Mouse (Mus musculus) erythroid progenitor cell, adult 5-6 weeks (primary cell): ENCODE results near the gene Atp6v0d1. TPM values are rescaled to one million over a fixed set of nuclear protein-coding genes. Genes with fewer than 3 reads are reported as not detected.
"Not testable (repeated sequence)": the region's sequence is repeated elsewhere in the genome, so short reads cannot be mapped to it uniquely, and the experiment has no call there.

Experiments
- ATAC-seq: replicated peaks from 2 replicates; pipeline ENCODE4 v1.8.0; 2016; ENCODE audit warnings: moderate number of reproducible peaks, mild to moderate bottlenecking, moderate TSS enrichment, inconsistent platforms; ENCODE audit not compliant: poor library complexity, low FRiP score, severe bottlenecking
- total RNA-seq, 2 experiments: library from RNA; stranded (forward) in 1 of 2; stranded (reverse) in 1 of 2; fragments of 150-400 nt in 1 of 2; fragments of 186-747, 209-891 nt in 1 of 2; gene quantifications; 2 replicates each; pipeline versions ENCODE4 v1.2.3 to v1.2.4; 2015 to 2017; ENCODE audit warnings: low replicate concordance in 2 of 2

The Atp6v0d1 gene
- total RNA-seq, 2 experiments from 2014 or later = 31.3 to 109 TPM

- ATAC-seq = 0 out of 2 replicates have a peak, but pooled peaks have one; percentile 52
Measured at GRCm38 (mm10) chr8:105579719-105580118, 13.9 kb upstream of the Atp6v0d1 start.

GRCm38 (mm10) chr8:105575538-105575937 lies 9.7 kb upstream of the Atp6v0d1 start:
- ATAC-seq = no peak

- ATAC-seq = no peak
Measured at GRCm38 (mm10) chr8:105574741-105575140, 8.9 kb upstream of the Atp6v0d1 start.

DNA sequence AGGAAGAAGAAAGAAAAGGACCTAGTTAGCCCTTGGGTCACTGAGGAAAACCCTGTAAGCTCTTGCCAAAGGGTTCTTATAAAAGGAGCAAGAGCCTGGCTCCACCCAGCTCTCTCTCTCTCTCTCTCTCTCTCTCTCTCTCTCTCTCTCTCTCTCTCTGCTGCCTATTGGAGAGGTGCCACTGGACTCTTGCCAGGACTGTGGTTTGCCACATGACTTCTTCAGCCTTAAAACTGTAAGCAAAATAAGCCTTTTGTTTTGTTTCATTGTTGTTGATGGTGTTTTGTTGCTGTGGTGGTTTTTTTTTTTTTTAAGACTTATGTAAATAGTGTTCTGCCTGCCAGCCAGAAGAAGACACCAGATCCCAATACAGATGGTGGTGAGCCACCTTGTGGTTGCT lies 7.6 kb upstream of the Atp6v0d1 start:
- no peak for ATAC-seq

GRCm38 (mm10) chr8:105571810-105572209 lies 6.0 kb upstream of the Atp6v0d1 start:
- ATAC-seq = no peak

DNA sequence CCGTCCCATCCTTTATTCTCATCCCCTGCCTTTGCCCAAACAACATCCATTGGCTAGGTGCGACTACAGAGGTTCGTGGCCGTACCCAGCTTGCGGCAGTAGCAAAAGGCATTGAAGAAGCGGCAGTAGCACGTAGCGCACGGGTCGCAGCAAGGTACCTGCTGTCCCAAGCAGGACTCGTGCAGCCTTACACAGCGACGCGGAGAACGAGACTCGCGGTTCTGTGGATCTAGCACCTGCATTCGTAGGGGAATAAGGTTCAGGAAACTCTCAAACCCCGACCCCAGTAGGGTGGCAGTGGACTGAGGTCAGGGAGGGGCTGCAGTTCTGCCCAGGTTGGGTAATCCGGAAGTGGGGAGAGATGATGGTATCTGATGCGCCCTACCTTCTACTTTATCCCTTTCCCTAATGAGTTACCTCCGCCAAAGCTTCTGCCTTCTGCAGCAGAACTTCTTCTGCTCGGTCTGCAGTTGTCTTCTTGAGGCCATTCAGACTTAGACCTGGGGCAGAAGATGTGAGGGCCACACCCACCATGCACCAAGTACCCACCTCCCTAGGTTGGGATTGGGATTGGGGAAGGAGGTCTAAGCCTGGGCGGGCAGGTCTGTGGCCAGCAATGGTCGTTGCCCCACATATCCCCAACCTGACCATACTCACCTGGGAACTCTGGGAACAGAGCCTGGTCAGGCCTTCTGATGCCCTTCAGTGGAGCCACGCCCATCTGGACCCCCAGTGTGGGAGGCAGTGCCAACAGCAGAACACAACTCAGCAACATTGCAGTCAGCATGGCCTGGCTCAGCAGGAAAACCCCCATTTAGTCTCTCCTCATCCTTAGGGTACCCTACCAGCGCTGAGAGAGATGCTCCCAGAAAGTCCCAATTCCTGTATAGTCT lies 1.1 kb upstream of the Atp6v0d1 start:
- peak; percentile 20 for ATAC-seq

DNA sequence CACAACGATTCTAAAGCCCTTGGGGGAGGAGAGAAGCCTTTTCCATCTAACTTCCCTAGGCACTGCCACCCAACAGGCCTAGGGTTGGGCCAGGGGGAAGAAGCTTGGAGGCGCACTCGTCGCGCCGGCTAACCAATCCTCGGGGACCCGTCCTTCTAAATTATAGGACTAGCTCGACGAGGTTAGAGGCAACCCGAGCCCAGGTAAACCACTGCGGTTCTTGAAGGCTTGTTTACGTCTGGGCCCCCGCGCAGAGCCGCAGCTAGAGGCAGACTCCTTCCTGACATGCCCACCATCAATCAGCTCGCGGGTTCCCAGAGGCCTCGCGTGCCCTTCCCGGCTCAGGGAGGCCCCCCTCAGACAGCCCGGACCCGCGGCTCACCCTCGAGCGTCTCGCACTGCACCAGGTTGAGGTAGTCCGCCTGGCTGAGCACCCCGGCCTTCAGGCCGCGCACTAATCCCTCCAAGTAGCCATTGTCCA lies 406 bp downstream of the Atp6v0d1 start:
- peak; percentile 41 for ATAC-seq

GRCm38 (mm10) chr8:105564573-105565229 lies 1.1 kb downstream of the Atp6v0d1 start:
- ATAC-seq = not testable (repeated sequence)

GRCm38 (mm10) chr8:105563871-105564270 lies 2.0 kb downstream of the Atp6v0d1 start:
- no peak for ATAC-seq

GRCm38 (mm10) chr8:105562863-105563262 lies 3.0 kb downstream of the Atp6v0d1 start:
- no peak for ATAC-seq

DNA sequence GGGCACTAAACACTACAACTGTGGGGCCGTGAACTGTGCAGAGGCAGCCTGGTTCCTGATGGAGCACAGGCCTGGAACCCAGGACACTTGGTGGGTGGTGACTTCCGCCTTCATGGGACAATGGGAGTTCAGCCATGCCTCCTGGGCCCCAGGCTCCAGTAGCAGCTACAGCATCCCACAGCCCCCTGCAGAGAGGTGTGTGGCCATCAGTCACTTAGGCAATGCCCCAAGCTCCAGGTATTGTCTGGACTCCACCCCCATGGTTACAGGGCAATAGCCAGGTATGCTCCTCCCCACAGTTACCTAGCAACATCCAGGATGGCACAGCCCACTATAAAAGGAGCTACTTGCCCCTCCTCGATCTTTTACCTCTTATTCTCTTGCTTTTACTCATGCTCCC lies 10.6 kb downstream of the Atp6v0d1 start:
- ATAC-seq = no peak

GRCm38 (mm10) chr8:105554087-105554486 lies 11.8 kb downstream of the Atp6v0d1 start:
- ATAC-seq = peak; percentile 94

DNA sequence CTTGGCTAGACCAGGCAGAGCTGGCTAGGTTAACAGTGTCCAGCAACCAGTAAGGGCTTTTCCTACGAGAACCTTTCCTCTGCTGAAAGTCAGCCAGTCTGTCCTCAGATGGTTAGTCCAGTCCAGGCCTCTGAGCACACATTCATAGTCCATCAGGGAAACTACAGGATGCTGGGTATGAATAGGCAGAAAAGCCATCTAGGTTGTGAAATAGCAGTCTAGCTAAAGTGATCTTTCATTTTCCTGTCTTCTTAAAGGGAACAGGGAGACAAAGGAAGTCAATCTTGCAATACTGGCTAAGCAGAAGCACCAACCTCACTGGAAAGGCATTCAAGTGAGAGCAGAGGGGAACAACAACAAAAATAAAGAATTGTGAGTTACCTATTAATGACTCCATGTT lies 13.0 kb downstream of the Atp6v0d1 start:
- no peak for ATAC-seq

- no peak for ATAC-seq
Measured at GRCm38 (mm10) chr8:105552032-105552431, 13.8 kb downstream of the Atp6v0d1 start.

DNA sequence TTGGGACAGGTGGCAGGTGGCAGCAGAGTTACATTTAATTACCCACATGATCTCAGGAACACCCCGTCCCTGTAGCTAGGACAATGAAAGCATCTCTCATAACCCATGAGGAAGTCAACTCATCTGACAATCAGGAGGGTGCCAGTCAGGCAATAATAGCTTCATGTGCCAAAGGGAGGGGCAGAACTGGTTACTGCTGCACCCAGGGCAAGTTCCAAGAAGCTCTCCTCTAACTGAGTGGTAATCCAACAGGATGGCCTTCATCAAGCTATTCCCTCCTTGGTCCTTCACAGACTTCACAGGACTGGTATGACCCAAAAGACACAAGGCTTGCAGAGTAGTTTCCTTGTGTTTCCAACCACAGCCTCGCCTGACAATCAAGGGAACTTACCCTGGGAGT lies 15.8 kb downstream of the Atp6v0d1 start:
- ATAC-seq = no peak

- ATAC-seq = no peak
Measured at GRCm38 (mm10) chr8:105549506-105549905, 16.3 kb downstream of the Atp6v0d1 start.

GRCm38 (mm10) chr8:105546384-105547350 lies 19.2 kb downstream of the Atp6v0d1 start:
- no peak for ATAC-seq

DNA sequence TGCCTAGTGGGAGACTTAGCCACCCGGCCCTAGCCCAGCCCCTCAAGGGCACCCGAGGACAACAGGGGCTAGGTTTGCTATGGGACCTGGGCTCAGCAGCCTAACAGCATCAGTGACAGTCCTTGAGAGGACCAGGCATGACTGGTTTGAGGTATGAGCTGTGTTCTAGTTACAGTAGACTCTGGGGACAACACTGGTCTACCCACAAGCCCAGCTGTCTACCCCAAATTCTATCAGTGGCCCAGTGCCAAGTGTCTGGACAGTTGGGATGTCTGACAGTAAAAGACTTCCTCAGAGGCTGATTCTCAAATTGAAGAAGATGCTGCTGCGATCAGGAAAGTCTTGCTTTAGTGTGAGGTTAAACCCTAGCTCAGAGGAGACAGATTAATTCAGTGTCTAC lies 20.6 kb downstream of the Atp6v0d1 start:
- no peak for ATAC-seq

DNA sequence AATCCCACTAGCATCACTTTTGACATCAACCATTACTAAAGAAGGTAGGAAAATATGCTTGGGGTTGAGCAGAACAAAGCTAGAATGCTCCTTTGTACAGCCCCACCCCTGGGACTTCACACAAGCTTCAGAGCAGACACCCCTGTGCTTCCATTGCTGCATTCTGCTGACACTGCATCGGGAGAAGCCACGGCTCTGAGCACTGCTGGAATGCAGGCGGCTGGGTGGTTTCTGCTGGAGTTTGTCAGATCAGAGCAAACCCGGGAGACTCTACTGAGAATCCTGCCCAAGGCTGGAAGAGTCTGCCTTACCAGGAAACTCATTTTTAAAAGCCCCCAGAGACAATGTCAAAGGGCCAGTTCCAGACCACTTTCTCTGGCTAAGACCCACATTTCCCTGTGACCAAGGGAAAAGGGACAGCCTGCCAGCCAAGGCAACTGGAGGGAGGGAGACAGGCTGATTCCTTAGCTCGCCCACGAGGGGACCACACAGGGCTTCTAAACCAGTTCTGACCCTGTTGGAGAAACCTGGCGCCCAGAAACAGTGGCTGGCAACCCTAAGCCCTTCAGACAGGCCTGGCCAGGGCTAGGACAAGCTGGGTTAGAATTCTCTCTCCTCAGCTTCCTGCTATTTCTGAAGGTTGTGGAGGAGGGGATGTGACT lies 21.2 kb downstream of the Atp6v0d1 start:
- ATAC-seq = no peak
